ENCODE assay signal across 11 mouse cellular contexts in the genomic region with DNA sequence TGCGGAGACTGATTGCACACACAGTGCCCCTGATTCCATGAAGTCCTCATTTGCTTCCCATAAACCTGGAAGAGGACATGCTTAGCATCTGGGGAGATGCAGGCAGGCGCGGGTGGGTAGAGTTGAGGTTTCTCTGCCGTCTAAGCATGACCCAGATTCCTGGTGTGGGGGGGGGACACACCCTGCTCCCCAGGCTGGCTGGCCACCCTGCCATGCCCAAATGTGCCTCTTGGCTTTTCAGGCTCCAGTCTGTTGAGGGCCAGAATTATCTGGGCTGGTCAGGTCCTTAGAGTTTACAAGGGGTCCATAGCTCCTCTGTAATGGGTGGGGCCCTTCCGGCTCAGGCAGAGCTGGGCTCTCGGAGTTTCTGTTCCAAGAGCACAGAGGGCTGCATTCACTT. TPM values are rescaled to one million over a fixed set of nuclear protein-coding genes. Genes with fewer than 3 reads are reported as not detected.
DNase-seq lines count a peak whose midpoint lies in the region; ATAC-seq and TF ChIP-seq lines count a peak whose summit lies in the region.
"Had no signal": no experiment of that assay in that cellular context is flagged by ENCODE, and none has a peak within 500 bp of the region (broad histone marks: within the 10 kb centered on the region; RNA-seq: fewer than 3 reads in every experiment).

No protein-coding gene starts in this region.

- peaks cover 13% of the 10 kb centered on the region for H3K4me1 ChIP-seq in cortical plate, adult 2 months (ENCODE audit: control insufficient read depth, insufficient read depth, low read length)
- peaks cover 23% of the 10 kb centered on the region for H3K4me1 ChIP-seq in hindbrain, embryonic 12.5 days
- peaks cover 19% of the 10 kb centered on the region for H3K4me1 ChIP-seq in midbrain, postnatal 0 days (ENCODE audit: insufficient read depth, low read length)

- peak overlapping the region; percentile 97 for H3K4me3 ChIP-seq in cortical plate, adult 2 months (ENCODE audit: insufficient read depth, low read length)
- peak overlapping the region; percentile 69 for H3K4me3 ChIP-seq in hindbrain, embryonic 12.5 days
- peak overlapping the region; percentile 82 for H3K4me3 ChIP-seq in midbrain, postnatal 0 days (ENCODE audit: low read depth, low read length)

- peak overlapping the region; percentile 82 for H3K4me2 ChIP-seq in hindbrain, embryonic 12.5 days (replicated peaks)
- peak overlapping the region; percentile 69 for H3K4me2 ChIP-seq in midbrain, postnatal 0 days (ENCODE audit: low read depth, low read length, poor library complexity, severe bottlenecking)
- H3K4me2 ChIP-seq: heart, embryonic 15.5 days had no signal

- ATAC-seq in hindbrain, embryonic 12.5 days (ENCODE audit: low FRiP score): no peak
- ATAC-seq in midbrain, postnatal 0 days (ENCODE audit: low FRiP score): no peak
- ATAC-seq in CD4-positive, CD25-positive, alpha-beta regulatory T cell, adult 4 months: no peak

- no peaks in the 10 kb centered on the region for H3K36me3 ChIP-seq in hindbrain, embryonic 12.5 days
- peaks cover 7% of the 10 kb centered on the region; the same call in 1 of the 2 replicates for H3K36me3 ChIP-seq in midbrain, postnatal 0 days (ENCODE audit: insufficient read depth, low read length)
- H3K36me3 ChIP-seq: heart, embryonic 15.5 days had no signal

- H3K27me3 ChIP-seq in hindbrain, embryonic 12.5 days: peaks cover 11% of the 10 kb centered on the region; the same call in 1 of the 2 replicates
- no peaks in the 10 kb centered on the region for H3K27me3 ChIP-seq in midbrain, postnatal 0 days (ENCODE audit: insufficient read depth, low read length)

- peak; percentile 24 to 33 for DNase-seq in layer of hippocampus, postnatal 10 days (ENCODE audit: low spot score in 2 of 2)
- DNase-seq in layer of hippocampus, adult 18-20 months (ENCODE audit: low spot score in 2 of 2): no peak
- DNase-seq in midbrain, postnatal 0 days (ENCODE audit: low spot score): no peak
- no peak for DNase-seq in lung, postnatal 14 days
- DNase-seq in adipocyte (ENCODE audit: low spot score): no peak
- DNase-seq: lung, adult 2 months; right cerebral cortex, postnatal 4 days had no signal

- WGBS in hindbrain, embryonic 12.5 days: 73% methylated on average over 6 of the region's 6 CpGs
- 84% methylated on average over 6 of the region's 6 CpGs for WGBS in midbrain, postnatal 0 days

- no peak for TF ChIP-seq POLR2A in cortical plate, adult 2 months (IDR thresholded peaks at IDR 0.05; ENCODE audit: extremely low read depth, insufficient read depth, low read length)

- peak overlapping the region; percentile 77 for H3K9ac ChIP-seq in hindbrain, embryonic 12.5 days
- H3K9ac ChIP-seq in midbrain, postnatal 0 days (replicated peaks; ENCODE audit: low read length, poor library complexity, severe bottlenecking): peak overlapping the region; percentile 74; the same call in 1 of the 2 replicates
- H3K9ac ChIP-seq: heart, embryonic 15.5 days had no signal

- no peaks in the 10 kb centered on the region; the same call in 1 of the 2 replicates for H3K9me3 ChIP-seq in hindbrain, embryonic 12.5 days (replicated peaks)
- H3K9me3 ChIP-seq in midbrain, postnatal 0 days (ENCODE audit: low read length): no peaks in the 10 kb centered on the region

- no peak for TF ChIP-seq CTCF in cortical plate, adult 2 months (IDR thresholded peaks at IDR 0.05; ENCODE audit: extremely low read depth, insufficient read depth, low read length)
- no peak for TF ChIP-seq CTCF in midbrain, postnatal 0 days (IDR thresholded peaks at IDR 0.05)

- no peak overlapping the region for H3K27ac ChIP-seq in cortical plate, adult 2 months (ENCODE audit: insufficient read depth, low read length)
- H3K27ac ChIP-seq in hindbrain, embryonic 12.5 days: no peak overlapping the region
- H3K27ac ChIP-seq in midbrain, postnatal 0 days (ENCODE audit: low read depth, low read length): no peak overlapping the region
- H3K27ac ChIP-seq: heart, embryonic 15.5 days had no signal

RNA-seq across cellular contexts. Expression of gene Cacna1a, which starts 28.7 kb away (rescaled TPM):
- total RNA-seq in layer of hippocampus, postnatal 10 days (2021): 100 to 1,000 TPM; 222 to 231 TPM
- 100 to 1,000 TPM; 156 to 184 TPM for total RNA-seq in layer of hippocampus, adult 18-20 months (2021)
- 140 and 142 TPM in 2 replicates for polyA plus RNA-seq in cortical plate, adult 2 months (2012; rRNA removed)
- polyA plus RNA-seq in hindbrain, embryonic 12.5 days (2016; fragmentation: Nextera tagmentation; extraction: Ambion mirVana): 13.3 and 16.1 TPM in 2 replicates
- 67.0 and 134 TPM in 2 replicates for total RNA-seq in midbrain, postnatal 0 days (2014; rRNA removed)
- 10.0 and 15.4 TPM in 2 replicates for polyA plus RNA-seq in midbrain, postnatal 0 days (2015; fragmentation: Nextera tagmentation; extraction: Ambion mirVana)
- polyA plus RNA-seq in CD4-positive, CD25-positive, alpha-beta regulatory T cell, adult 4 months (2017; shearing (Covaris generic)): 10 to 100 TPM in 1 of 2 experiments, 1 to 10 TPM in 1; 8.0 to 11.2 TPM

Comparison
In these comparisons a context has a peak if more than half of its experiments do, and no peak if none do; other contexts are left out.
1. DNase-seq: peak in layer of hippocampus, postnatal 10 days (2 of 2); none in layer of hippocampus, adult 18-20 months (0 of 2), midbrain, postnatal 0 days (single experiment), lung, postnatal 14 days (single experiment) and adipocyte (single experiment).
2. Peak in every context shown above with its lines, with median percentiles within 50 percentile points of each other: H3K4me3 ChIP-seq.